Mouse (Mus musculus) spleen, adult 18-20 months (tissue): ENCODE data around the gene Bcas3.

Experiments used
- DNase-seq, 2 experiments: peaks; one replicate each; pipeline ENCODE4 v3.0.0; 2022; ENCODE audit warnings: mixed read lengths in 2 of 2

Gene Bcas3

DNA sequence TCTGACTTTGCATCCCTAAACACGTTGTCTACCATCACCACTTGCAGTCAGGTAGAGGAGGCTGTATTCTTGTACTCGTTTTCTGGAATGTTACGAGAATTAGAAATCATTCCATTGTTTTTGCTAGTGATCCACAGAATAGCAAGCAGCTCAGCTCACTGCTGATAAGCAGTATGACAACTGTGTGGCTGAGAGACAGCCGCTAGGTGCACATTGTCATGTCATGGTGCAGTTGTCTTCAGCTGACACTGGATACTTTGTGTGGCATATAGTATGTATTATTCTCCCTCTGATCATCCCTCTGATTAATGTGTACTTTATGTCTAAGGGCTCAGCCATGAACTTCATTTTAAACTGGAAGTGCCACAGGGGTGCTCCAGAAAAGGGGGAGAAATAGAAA lies 190.3 kb downstream of the Bcas3 start:
- no peak for DNase-seq

DNA sequence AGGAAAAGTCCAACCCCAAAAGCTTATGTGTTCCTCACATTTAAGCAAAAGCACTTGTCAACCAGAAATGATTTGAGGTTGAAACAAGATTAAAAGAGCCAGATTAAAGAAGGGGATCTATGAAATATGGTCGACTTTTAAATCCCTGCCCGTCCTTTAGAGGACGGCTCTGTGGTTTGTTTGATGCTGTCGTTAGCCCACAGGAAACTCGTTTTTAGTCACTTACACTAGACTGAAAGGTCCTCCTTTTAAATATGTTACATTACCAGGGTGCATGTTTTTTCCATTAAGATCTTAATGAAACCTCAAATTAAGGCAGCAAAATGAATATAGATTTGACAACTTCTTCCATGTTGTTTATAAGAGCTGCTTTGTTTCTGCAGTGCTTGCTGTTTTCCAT lies 192.6 kb downstream of the Bcas3 start:
- no peak for DNase-seq

DNA sequence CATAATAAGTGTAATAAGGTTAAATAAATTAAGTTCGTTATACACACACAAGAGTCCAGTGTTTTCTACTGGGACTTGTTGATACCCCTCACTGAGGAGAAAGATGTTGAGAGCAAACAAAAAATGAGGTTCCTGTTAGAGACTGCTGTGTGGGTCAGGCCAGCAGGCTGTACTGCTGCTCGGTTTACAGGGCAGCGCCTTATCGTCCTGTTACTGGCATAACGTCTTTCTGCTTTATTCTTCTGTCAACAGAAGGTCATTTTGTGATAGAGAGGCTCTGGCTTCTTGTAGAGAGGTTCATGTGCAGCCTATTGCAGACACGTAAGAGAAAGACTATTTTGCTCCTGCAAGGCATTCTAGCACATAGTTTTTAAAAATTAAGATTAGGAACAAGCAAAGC lies 195.0 kb downstream of the Bcas3 start:
- DNase-seq, result no peak

- DNase-seq, result no peak
Observed at GRCm38 (mm10) chr11:85549651-85550050, 196.7 kb downstream of the Bcas3 start.

GRCm38 (mm10) chr11:85555066-85555465 lies 202.1 kb downstream of the Bcas3 start:
- no peak for DNase-seq

- no peak for DNase-seq
Observed at GRCm38 (mm10) chr11:85555721-85556120, 202.8 kb downstream of the Bcas3 start.

DNA sequence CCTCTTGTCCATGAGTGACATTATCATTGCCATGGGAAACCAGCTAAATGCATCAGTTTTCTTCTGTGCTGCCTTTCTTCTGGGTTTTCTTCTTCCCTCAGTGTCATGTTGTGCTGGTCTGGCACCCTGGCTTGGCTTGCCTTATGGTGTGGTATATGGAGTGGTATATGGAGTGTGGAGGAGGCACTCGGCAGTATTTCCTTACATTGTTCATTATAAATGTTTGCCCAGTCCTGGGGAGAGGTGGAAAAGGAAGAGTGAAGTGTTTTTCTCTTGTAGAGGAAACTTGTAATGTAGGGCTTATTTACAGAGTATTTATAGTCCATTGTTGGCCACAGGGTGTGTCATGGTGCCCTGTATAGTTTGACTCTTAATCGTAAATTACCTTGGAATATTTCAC lies 212.1 kb downstream of the Bcas3 start:
- no peak for DNase-seq

- no peak for DNase-seq
Observed at GRCm38 (mm10) chr11:85571040-85571439, 218.1 kb downstream of the Bcas3 start.

GRCm38 (mm10) chr11:85571936-85572335 lies 219.0 kb downstream of the Bcas3 start:
- DNase-seq, result no peak

- DNase-seq, result no peak
Observed at GRCm38 (mm10) chr11:85572590-85572989, 219.6 kb downstream of the Bcas3 start.

GRCm38 (mm10) chr11:85574496-85574895 lies 221.5 kb downstream of the Bcas3 start:
- DNase-seq, result no peak

- no peak for DNase-seq
Observed at GRCm38 (mm10) chr11:85577816-85578645, 225.1 kb downstream of the Bcas3 start.

DNA sequence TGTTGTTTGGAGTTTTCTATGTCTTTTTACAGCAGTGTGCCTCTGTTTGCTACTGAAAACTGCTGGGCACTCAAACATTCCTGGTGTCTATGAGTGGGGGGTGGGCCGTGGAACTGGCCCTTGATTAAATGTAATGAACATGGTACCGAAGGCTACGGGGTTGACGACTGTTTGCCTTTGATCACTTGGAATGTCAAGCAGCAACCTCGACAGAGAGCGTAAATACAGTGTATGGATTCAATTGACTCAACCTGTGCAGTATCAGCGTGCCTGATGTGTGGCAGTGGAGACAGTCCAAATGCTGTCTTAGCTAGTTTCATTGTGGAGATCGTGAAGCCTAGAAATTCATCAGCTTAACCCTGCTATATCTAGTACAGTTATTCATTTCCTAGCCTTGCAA lies 231.1 kb downstream of the Bcas3 start:
- DNase-seq, result no peak

- DNase-seq, result no peak
Observed at GRCm38 (mm10) chr11:85593636-85594035, 240.7 kb downstream of the Bcas3 start.

- no peak for DNase-seq
Observed at GRCm38 (mm10) chr11:85599251-85599650, 246.3 kb downstream of the Bcas3 start.

- no peak for DNase-seq
Observed at GRCm38 (mm10) chr11:85603546-85604322, 250.8 kb downstream of the Bcas3 start.

- DNase-seq, result no peak
Observed at GRCm38 (mm10) chr11:85609303-85609940, 256.5 kb downstream of the Bcas3 start.

GRCm38 (mm10) chr11:85613035-85613434 lies 260.1 kb downstream of the Bcas3 start:
- no peak for DNase-seq

GRCm38 (mm10) chr11:85613586-85613985 lies 260.6 kb downstream of the Bcas3 start:
- no peak for DNase-seq

- no peak for DNase-seq
Observed at GRCm38 (mm10) chr11:85614431-85614830, 261.5 kb downstream of the Bcas3 start.

GRCm38 (mm10) chr11:85615421-85615820 lies 262.5 kb downstream of the Bcas3 start:
- DNase-seq, result no peak

GRCm38 (mm10) chr11:85621486-85621885 lies 268.5 kb downstream of the Bcas3 start:
- DNase-seq, result no peak

GRCm38 (mm10) chr11:85621994-85622393 lies 269.0 kb downstream of the Bcas3 start:
- no peak for DNase-seq

- no peak for DNase-seq
Observed at GRCm38 (mm10) chr11:85625206-85625605, 272.2 kb downstream of the Bcas3 start.
